Comparison of ENCODE assay signal across 9 mouse cellular contexts in genomic region chr2:122367181-122367580, GRCm38 (mm10). TPM values are rescaled to one million over a fixed set of nuclear protein-coding genes. Genes with fewer than 3 reads are reported as not detected.
DNase-seq lines count a peak whose midpoint lies in the region; ATAC-seq and TF ChIP-seq lines count a peak whose summit lies in the region.
"Had no signal": no experiment of that assay in that cellular context is flagged by ENCODE, and none has a peak within 500 bp of the region (broad histone marks: within the 10 kb centered on the region; RNA-seq: fewer than 3 reads in every experiment).

No protein-coding gene starts in this region.

- no peaks in the 10 kb centered on the region for H3K36me3 ChIP-seq in hindbrain, embryonic 15.5 days
- H3K36me3 ChIP-seq in midbrain, postnatal 0 days (ENCODE audit: insufficient read depth, low read length): no peaks in the 10 kb centered on the region
- H3K36me3 ChIP-seq in thymus, adult 2 months (ENCODE audit: control insufficient read depth, insufficient read depth, low read length): no peaks in the 10 kb centered on the region

- no peak for DNase-seq in layer of hippocampus, adult 2 months (ENCODE audit: low spot score in 2 of 2)
- DNase-seq in layer of hippocampus, adult 18-20 months (ENCODE audit: low spot score in 2 of 2): no peak
- peak; percentile 78 to 82 for DNase-seq in cerebellum, postnatal 14 days
- peak; percentile 26 for DNase-seq in midbrain, postnatal 0 days (ENCODE audit: low spot score)
- no peak for DNase-seq in T-cell, adult 2 months (ENCODE audit: low spot score)
- DNase-seq in thymus, postnatal 36 days: no peak
- DNase-seq in thymus, adult 2 months: no peak

- H3K27me3 ChIP-seq in hindbrain, embryonic 15.5 days: no peaks in the 10 kb centered on the region
- no peaks in the 10 kb centered on the region for H3K27me3 ChIP-seq in midbrain, postnatal 0 days (ENCODE audit: insufficient read depth, low read length)
- no peaks in the 10 kb centered on the region for H3K27me3 ChIP-seq in thymus, adult 2 months (ENCODE audit: control insufficient read depth, insufficient read depth, low read length)

- H3K4me1 ChIP-seq in hindbrain, embryonic 15.5 days (replicated peaks): peaks cover 45% of the 10 kb centered on the region
- peaks cover 18% of the 10 kb centered on the region; the same call in 1 of the 2 replicates for H3K4me1 ChIP-seq in midbrain, postnatal 0 days (ENCODE audit: insufficient read depth, low read length)
- H3K4me1 ChIP-seq in thymus, adult 2 months (replicated peaks; ENCODE audit: control insufficient read depth, insufficient read depth, low read length): peaks cover 27% of the 10 kb centered on the region

- peak overlapping the region; percentile 97 for H3K9ac ChIP-seq in hindbrain, embryonic 15.5 days
- H3K9ac ChIP-seq in midbrain, postnatal 0 days (replicated peaks; ENCODE audit: low read length, poor library complexity, severe bottlenecking): peak overlapping the region; percentile 91; the same call in 1 of the 2 replicates

- H3K4me3 ChIP-seq in layer of hippocampus, adult 2 months: peak overlapping the region; percentile 74; the same call in 1 of the 2 replicates
- peak overlapping the region; percentile 93 for H3K4me3 ChIP-seq in hindbrain, embryonic 15.5 days
- peak overlapping the region; percentile 93 for H3K4me3 ChIP-seq in midbrain, postnatal 0 days (ENCODE audit: low read depth, low read length)
- no peak overlapping the region for H3K4me3 ChIP-seq in thymus, adult 2 months (ENCODE audit: control insufficient read depth, insufficient read depth, low read length)

- WGBS in hindbrain, embryonic 15.5 days: 34% methylated on average over 4 of the region's 4 CpGs
- 30% methylated on average over 4 of the region's 4 CpGs for WGBS in midbrain, postnatal 0 days
- 92% methylated on average over 4 of the region's 4 CpGs for WGBS in thymus, adult 2 months

- ATAC-seq in hindbrain, embryonic 15.5 days (ENCODE audit: low FRiP score, low read depth): no peak
- no peak for ATAC-seq in midbrain, postnatal 0 days (ENCODE audit: low FRiP score)

- no peaks in the 10 kb centered on the region for H3K9me3 ChIP-seq in hindbrain, embryonic 15.5 days
- no peaks in the 10 kb centered on the region for H3K9me3 ChIP-seq in midbrain, postnatal 0 days (ENCODE audit: low read length)

- H3K27ac ChIP-seq in layer of hippocampus, adult 2 months: no peak overlapping the region; the same call in 1 of the 2 replicates
- H3K27ac ChIP-seq in hindbrain, embryonic 15.5 days (replicated peaks): peak overlapping the region; percentile 79
- H3K27ac ChIP-seq in midbrain, postnatal 0 days (ENCODE audit: low read depth, low read length): no peak overlapping the region
- no peak overlapping the region for H3K27ac ChIP-seq in thymus, adult 2 months (ENCODE audit: control insufficient read depth, insufficient read depth, low read length)

- TF ChIP-seq POLR2A in thymus, adult 2 months (IDR thresholded peaks at IDR 0.05; ENCODE audit: control insufficient read depth, extremely low read depth, insufficient read depth, low read length, poor library complexity): no peak

- H3K4me2 ChIP-seq in hindbrain, embryonic 15.5 days: peak overlapping the region; percentile 86
- peak overlapping the region; percentile 81 for H3K4me2 ChIP-seq in midbrain, postnatal 0 days (ENCODE audit: low read depth, low read length, poor library complexity, severe bottlenecking)

- no peak for TF ChIP-seq CTCF in layer of hippocampus, adult 2 months (conservative IDR thresholded peaks at IDR 0.05)
- TF ChIP-seq CTCF in midbrain, postnatal 0 days (IDR thresholded peaks at IDR 0.05): no peak
- no peak for TF ChIP-seq CTCF in thymus, adult 2 months (IDR thresholded peaks at IDR 0.05; ENCODE audit: borderline replicate concordance, control insufficient read depth, extremely low read depth, insufficient read depth, low read length, poor library complexity)

RNA-seq across cellular contexts. Expression of gene Shf, which starts 1.8 kb away (rescaled TPM):
- 10 to 100 TPM; 61.7 to 62.6 TPM for total RNA-seq in layer of hippocampus, adult 2 months (2021)
- total RNA-seq in layer of hippocampus, adult 18-20 months (2021): 10 to 100 TPM; 58.8 to 61.2 TPM
- 11.1 and 12.6 TPM in 2 replicates for polyA plus RNA-seq in hindbrain, embryonic 15.5 days (2015; fragmentation: Nextera tagmentation; extraction: Ambion mirVana)
- total RNA-seq in midbrain, postnatal 0 days (2014; rRNA removed): 95.6 and 138 TPM in 2 replicates
- 9.2 and 11.6 TPM in 2 replicates for polyA plus RNA-seq in midbrain, postnatal 0 days (2015; fragmentation: Nextera tagmentation; extraction: Ambion mirVana)
- 36.3 and 41.9 TPM in 2 replicates for polyA plus RNA-seq in thymus, adult 2 months (2012; rRNA removed)

RNA-seq across cellular contexts. Expression of gene Duox1, which starts 51.7 kb away (rescaled TPM):
- not detected for total RNA-seq in layer of hippocampus, adult 2 months (2021)
- total RNA-seq in layer of hippocampus, adult 18-20 months (2021): not detected
- 0.14 and 0.16 TPM in 2 replicates for polyA plus RNA-seq in hindbrain, embryonic 15.5 days (2015; fragmentation: Nextera tagmentation; extraction: Ambion mirVana)
- 0.24 and 0.33 TPM in 2 replicates for total RNA-seq in midbrain, postnatal 0 days (2014; rRNA removed)
- 0.11 and 0.16 TPM in 2 replicates for polyA plus RNA-seq in midbrain, postnatal 0 days (2015; fragmentation: Nextera tagmentation; extraction: Ambion mirVana)
- 0.26 and 0.42 TPM in 2 replicates for polyA plus RNA-seq in thymus, adult 2 months (2012; rRNA removed)
- total RNA-seq: hematopoietic stem cell, adult 5-6 weeks had no signal

RNA-seq across cellular contexts. Expression of gene Duoxa1, which starts 53.7 kb away (rescaled TPM):
- not detected for total RNA-seq in layer of hippocampus, adult 2 months (2021)
- under 1 TPM in 1 of 2 experiments, not detected in 1; 0.33 TPM for total RNA-seq in layer of hippocampus, adult 18-20 months (2021)
- 0.23 and 0.52 TPM in 2 replicates for polyA plus RNA-seq in hindbrain, embryonic 15.5 days (2015; fragmentation: Nextera tagmentation; extraction: Ambion mirVana)
- not detected in 2 replicates for total RNA-seq in midbrain, postnatal 0 days (2014; rRNA removed)
- 0.41 and 0.44 TPM in 2 replicates for polyA plus RNA-seq in midbrain, postnatal 0 days (2015; fragmentation: Nextera tagmentation; extraction: Ambion mirVana)
- polyA plus RNA-seq in thymus, adult 2 months (2012; rRNA removed): 3.5 and 5.3 TPM in 2 replicates
- total RNA-seq: hematopoietic stem cell, adult 5-6 weeks had no signal

RNA-seq across cellular contexts. Expression of gene Slc28a2, which starts 59.1 kb away (rescaled TPM):
- total RNA-seq in layer of hippocampus, adult 2 months (2021): under 1 TPM in 1 of 2 experiments, not detected in 1; 0.54 TPM
- under 1 TPM; 0.10 to 0.13 TPM for total RNA-seq in layer of hippocampus, adult 18-20 months (2021)
- 0.14 TPM in 1 of 2 replicates, not detected in the other for polyA plus RNA-seq in hindbrain, embryonic 15.5 days (2015; fragmentation: Nextera tagmentation; extraction: Ambion mirVana)
- total RNA-seq in midbrain, postnatal 0 days (2014; rRNA removed): not detected in 2 replicates
- polyA plus RNA-seq in midbrain, postnatal 0 days (2015; fragmentation: Nextera tagmentation; extraction: Ambion mirVana): 0.10 TPM in 1 of 2 replicates, not detected in the other
- polyA plus RNA-seq in thymus, adult 2 months (2012; rRNA removed): 22.9 and 28.7 TPM in 2 replicates

Comparison
In these comparisons a context has a peak if more than half of its experiments do, and no peak if none do; other contexts are left out.
1. DNase-seq: peak in cerebellum, postnatal 14 days (2 of 2) and midbrain, postnatal 0 days (single experiment); none in layer of hippocampus, adult 2 months (0 of 2), layer of hippocampus, adult 18-20 months (0 of 2), T-cell, adult 2 months (single experiment), thymus, postnatal 36 days (0 of 2) and thymus, adult 2 months (single experiment).